Mouse (Mus musculus): ENCODE data around the gene Tcerg1l. TPM values are rescaled to one million over a fixed set of nuclear protein-coding genes. Genes with fewer than 3 reads are reported as not detected.
A peak's percentile ranks its signal among the peaks of the same experiment; 100 is the strongest.

Tcerg1l gene
- polyA plus RNA-seq, 1 experiment from 2014 or later, result 14.1 TPM

GRCm38 (mm10) chr7:138396109-138396862, 1.2 kb downstream of the Tcerg1l start:
- Histone ChIP-seq H3K4me1 (peaks cover 14% of the 10 kb centered on the region), H3K4me2 (replicated peaks) (peak overlapping the region; percentile 99), H3K27ac (no peak overlapping the region), H3K9ac (peak overlapping the region; percentile 73; the same call in 1 of the 2 replicates), H3K27me3 (replicated peaks) (peaks cover 11% of the 10 kb centered on the region; the same call in 1 of the 2 replicates), H3K36me3 (no peaks in the 10 kb centered on the region), H3K9me3 (no peaks in the 10 kb centered on the region), H3K4me3 (peak overlapping the region; percentile 69)
- no peak for ATAC-seq (ENCODE audit: low FRiP score, low read depth)
- WGBS, result 33% methylated on average over 13 of the region's 13 CpGs

- Histone ChIP-seq H3K9ac (no peak overlapping the region), H3K27ac (no peak overlapping the region), H3K4me3 (no peak overlapping the region), H3K4me1 (no peaks in the 10 kb centered on the region), H3K27me3 (replicated peaks) (no peaks in the 10 kb centered on the region), H3K36me3 (no peaks in the 10 kb centered on the region), H3K9me3 (no peaks in the 10 kb centered on the region), H3K4me2 (replicated peaks) (no peak overlapping the region)
- 86% methylated on average over 6 of the region's 6 CpGs for WGBS
- no peak for ATAC-seq (ENCODE audit: low FRiP score, low read depth)
Observed at GRCm38 (mm10) chr7:138389941-138390340, 7.6 kb downstream of the Tcerg1l start.

- no peak for ATAC-seq (ENCODE audit: low FRiP score, low read depth)
- no peak overlapping the region for H3K4me3 ChIP-seq
- H3K36me3 ChIP-seq, result no peaks in the 10 kb centered on the region
- H3K9me3 ChIP-seq, result no peaks in the 10 kb centered on the region
- no peaks in the 10 kb centered on the region for H3K27me3 ChIP-seq (replicated peaks)
- H3K4me1 ChIP-seq, result no peaks in the 10 kb centered on the region
- no peak overlapping the region for H3K9ac ChIP-seq
- WGBS, result 87% methylated on average over 3 of the region's 3 CpGs
- no peak overlapping the region for H3K27ac ChIP-seq
- H3K4me2 ChIP-seq (replicated peaks), result no peak overlapping the region
Observed at GRCm38 (mm10) chr7:138389071-138389470, 8.5 kb downstream of the Tcerg1l start.

GRCm38 (mm10) chr7:138379221-138379620, 18.3 kb downstream of the Tcerg1l start:
- Histone ChIP-seq H3K9ac (no peak overlapping the region), H3K36me3 (no peaks in the 10 kb centered on the region), H3K4me2 (replicated peaks) (no peak overlapping the region), H3K4me3 (no peak overlapping the region), H3K4me1 (no peaks in the 10 kb centered on the region; the same call in 1 of the 2 replicates), H3K27me3 (replicated peaks) (no peaks in the 10 kb centered on the region), H3K27ac (no peak overlapping the region), H3K9me3 (no peaks in the 10 kb centered on the region)
- no peak for ATAC-seq (ENCODE audit: low FRiP score, low read depth)
- WGBS, result 70% methylated on average over 3 of the region's 3 CpGs

- H3K4me1 ChIP-seq, result no peaks in the 10 kb centered on the region; the same call in 1 of the 2 replicates
- no peak overlapping the region for H3K4me2 ChIP-seq (replicated peaks)
- H3K9me3 ChIP-seq, result no peaks in the 10 kb centered on the region
- 92% methylated on average over 4 of the region's 4 CpGs for WGBS
- no peaks in the 10 kb centered on the region for H3K36me3 ChIP-seq
- no peak for ATAC-seq (ENCODE audit: low FRiP score, low read depth)
- no peak overlapping the region for H3K27ac ChIP-seq
- no peaks in the 10 kb centered on the region for H3K27me3 ChIP-seq (replicated peaks)
- H3K9ac ChIP-seq, result no peak overlapping the region
- no peak overlapping the region for H3K4me3 ChIP-seq
Observed at GRCm38 (mm10) chr7:138378546-138378945, 19.0 kb downstream of the Tcerg1l start.

GRCm38 (mm10) chr7:138375573-138375972, 22.0 kb downstream of the Tcerg1l start:
- Histone ChIP-seq H3K27ac (no peak overlapping the region), H3K36me3 (no peaks in the 10 kb centered on the region), H3K9ac (no peak overlapping the region), H3K27me3 (replicated peaks) (no peaks in the 10 kb centered on the region), H3K4me3 (no peak overlapping the region), H3K4me2 (replicated peaks) (no peak overlapping the region), H3K4me1 (no peaks in the 10 kb centered on the region; the same call in 1 of the 2 replicates), H3K9me3 (no peaks in the 10 kb centered on the region)
- ATAC-seq (ENCODE audit: low FRiP score, low read depth), result no peak
- WGBS, result 31% methylated on average over 7 of the region's 7 CpGs

- no peak overlapping the region for H3K4me3 ChIP-seq
- no peaks in the 10 kb centered on the region for H3K4me1 ChIP-seq
- WGBS, result 73% methylated on average over 7 of the region's 7 CpGs
- H3K27me3 ChIP-seq (replicated peaks), result no peaks in the 10 kb centered on the region
- H3K36me3 ChIP-seq, result no peaks in the 10 kb centered on the region
- no peak overlapping the region for H3K9ac ChIP-seq
- no peak overlapping the region for H3K4me2 ChIP-seq (replicated peaks)
- ATAC-seq (ENCODE audit: low FRiP score, low read depth), result no peak
- no peaks in the 10 kb centered on the region for H3K9me3 ChIP-seq
- H3K27ac ChIP-seq, result no peak overlapping the region
Observed at GRCm38 (mm10) chr7:138374376-138374775, 23.2 kb downstream of the Tcerg1l start.

GRCm38 (mm10) chr7:138373530-138373929, 24.0 kb downstream of the Tcerg1l start:
- Histone ChIP-seq H3K27ac (no peak overlapping the region), H3K27me3 (replicated peaks) (no peaks in the 10 kb centered on the region), H3K9ac (no peak overlapping the region), H3K4me2 (replicated peaks) (no peak overlapping the region), H3K4me3 (no peak overlapping the region), H3K36me3 (no peaks in the 10 kb centered on the region), H3K4me1 (no peaks in the 10 kb centered on the region), H3K9me3 (no peaks in the 10 kb centered on the region)
- WGBS, result 85% methylated on average over 5 of the region's 5 CpGs
- no peak for ATAC-seq (ENCODE audit: low FRiP score, low read depth)

- ATAC-seq (ENCODE audit: low FRiP score, low read depth), result no peak
- Histone ChIP-seq H3K4me2 (replicated peaks) (no peak overlapping the region), H3K27me3 (replicated peaks) (no peaks in the 10 kb centered on the region), H3K4me1 (no peaks in the 10 kb centered on the region), H3K27ac (no peak overlapping the region), H3K9ac (no peak overlapping the region), H3K4me3 (no peak overlapping the region), H3K9me3 (no peaks in the 10 kb centered on the region), H3K36me3 (no peaks in the 10 kb centered on the region)
- WGBS, result 83% methylated on average over 7 of the region's 7 CpGs
Observed at GRCm38 (mm10) chr7:138367570-138367969, 30.0 kb downstream of the Tcerg1l start.

GRCm38 (mm10) chr7:138365519-138365918, 32.0 kb downstream of the Tcerg1l start:
- Histone ChIP-seq H3K4me1 (no peaks in the 10 kb centered on the region), H3K4me3 (no peak overlapping the region), H3K4me2 (replicated peaks) (no peak overlapping the region), H3K27me3 (replicated peaks) (no peaks in the 10 kb centered on the region), H3K27ac (no peak overlapping the region), H3K36me3 (no peaks in the 10 kb centered on the region), H3K9me3 (no peaks in the 10 kb centered on the region), H3K9ac (no peak overlapping the region)
- WGBS, result 90% methylated on average over 8 of the region's 8 CpGs
- ATAC-seq (ENCODE audit: low FRiP score, low read depth), result no peak

GRCm38 (mm10) chr7:138357475-138357874, 40.1 kb downstream of the Tcerg1l start:
- H3K27ac ChIP-seq, result no peak overlapping the region
- H3K36me3 ChIP-seq, result no peaks in the 10 kb centered on the region
- 0 out of 2 replicates have a peak, but pooled peaks cover 5% of the 10 kb centered on the region for H3K4me1 ChIP-seq
- no peak overlapping the region for H3K4me3 ChIP-seq
- H3K9ac ChIP-seq, result no peak overlapping the region
- WGBS, result 72% methylated on average over 8 of the region's 8 CpGs
- no peaks in the 10 kb centered on the region for H3K27me3 ChIP-seq (replicated peaks)
- H3K9me3 ChIP-seq, result no peaks in the 10 kb centered on the region
- no peak for ATAC-seq (ENCODE audit: low FRiP score, low read depth)
- H3K4me2 ChIP-seq (replicated peaks), result no peak overlapping the region

- Histone ChIP-seq H3K4me2 (replicated peaks) (no peak overlapping the region), H3K4me3 (no peak overlapping the region), H3K27ac (no peak overlapping the region), H3K9ac (no peak overlapping the region), H3K36me3 (no peaks in the 10 kb centered on the region), H3K4me1 (0 out of 2 replicates have a peak, but pooled peaks cover 5% of the 10 kb centered on the region), H3K27me3 (replicated peaks) (no peaks in the 10 kb centered on the region), H3K9me3 (no peaks in the 10 kb centered on the region)
- ATAC-seq (ENCODE audit: low FRiP score, low read depth), result no peak
- 48% methylated on average over 2 of the region's 2 CpGs for WGBS
Observed at GRCm38 (mm10) chr7:138356655-138357449, 40.7 kb downstream of the Tcerg1l start.
